Mouse (Mus musculus): Measurements from ENCODE around the gene Scn2b. TPM values are rescaled to one million over a fixed set of nuclear protein-coding genes. Genes with fewer than 3 reads are reported as not detected.

The Scn2b gene
- polyA plus RNA-seq, 1 experiment from 2014 or later: 2.3 TPM

DNA sequence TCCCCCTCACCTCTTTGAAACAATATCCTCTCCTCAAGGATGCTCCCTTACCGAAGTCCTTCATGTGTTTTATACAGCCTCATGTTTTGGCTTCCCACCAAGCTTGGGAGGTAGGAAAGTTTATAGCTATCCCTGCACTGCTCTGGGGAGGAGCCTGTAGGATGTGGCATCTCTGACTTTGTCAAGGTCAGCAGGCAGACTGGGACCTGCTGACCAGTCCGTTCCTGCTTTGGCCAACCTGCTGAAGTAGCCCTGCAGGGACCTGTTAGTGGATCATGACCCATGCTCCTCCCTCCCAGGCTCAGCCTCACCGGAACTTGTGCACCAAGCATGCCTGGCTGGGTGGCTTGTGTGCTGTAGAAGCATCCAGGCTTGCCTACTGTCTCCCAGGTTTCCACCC is 25.1 kb downstream of the Scn2b start:
- no peaks in the 10 kb centered on the region for H3K9me3 ChIP-seq (replicated peaks; ENCODE audit: control insufficient read depth, low read length)
- peaks cover 14% of the 10 kb centered on the region for H3K4me1 ChIP-seq (ENCODE audit: control insufficient read depth, insufficient read depth, low read length)
- no peak overlapping the region for H3K4me3 ChIP-seq (ENCODE audit: low read length)
- H3K36me3 ChIP-seq (ENCODE audit: control insufficient read depth, insufficient read depth): no peaks in the 10 kb centered on the region
- 34% methylated on average over 3 of the region's 3 CpGs for WGBS
- peaks cover 62% of the 10 kb centered on the region for H3K27me3 ChIP-seq (ENCODE audit: control insufficient read depth, insufficient read depth, low read length)
- no peak overlapping the region for H3K27ac ChIP-seq (ENCODE audit: low read length)
- no peak for ATAC-seq (replicated peaks; ENCODE audit: extremely low read depth, insufficient read depth, low FRiP score)
- no peak overlapping the region for H3K9ac ChIP-seq (ENCODE audit: low read length)
- no peak overlapping the region for H3K4me2 ChIP-seq (ENCODE audit: low read depth, low read length)

DNA sequence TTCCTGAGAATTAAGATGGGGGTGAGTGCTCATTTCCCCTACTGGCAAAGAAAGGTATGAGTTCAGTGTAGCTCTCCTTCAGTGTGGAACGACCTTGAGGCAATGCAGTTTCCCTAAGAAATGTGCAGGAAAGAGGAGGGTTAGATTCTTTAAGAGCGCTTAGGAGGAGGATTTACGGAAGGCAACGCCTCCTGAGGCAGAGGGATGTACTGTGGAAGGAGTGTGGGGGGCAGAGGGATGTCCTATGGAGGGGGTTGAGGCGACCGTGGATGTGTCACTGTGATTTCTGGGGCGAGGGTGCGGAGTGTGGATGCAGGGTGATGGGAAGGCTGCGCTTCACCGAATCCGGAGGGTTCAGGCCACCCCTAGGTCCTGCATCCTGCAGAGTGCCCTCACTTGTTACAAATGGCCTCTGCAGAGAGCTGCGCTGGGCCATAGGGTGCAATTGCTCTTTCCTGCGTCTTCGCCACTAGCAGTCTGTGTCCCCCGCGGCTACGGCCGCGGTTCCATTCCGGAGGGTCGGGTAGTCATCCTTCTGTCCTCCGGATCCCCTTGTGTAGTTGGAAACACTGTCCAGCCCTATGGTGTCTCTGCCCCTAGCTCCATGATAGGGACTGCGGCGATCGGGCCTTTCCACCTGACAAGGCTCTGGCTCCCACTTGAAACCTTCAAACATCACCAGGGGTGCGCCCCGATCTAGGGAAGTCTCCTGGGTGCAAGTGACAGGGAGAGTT is 28.1 kb downstream of the Scn2b start:
- peaks cover 5% of the 10 kb centered on the region for H3K4me1 ChIP-seq (ENCODE audit: control insufficient read depth, insufficient read depth, low read length)
- H3K27me3 ChIP-seq (ENCODE audit: control insufficient read depth, insufficient read depth, low read length): peaks cover 53% of the 10 kb centered on the region
- no peak; the same call in 1 of the 2 replicates for ATAC-seq (replicated peaks; ENCODE audit: extremely low read depth, insufficient read depth, low FRiP score)

GRCm38 (mm10) chr9:45146267-45146597 is 28.6 kb downstream of the Scn2b start:
- peak overlapping the region; percentile 29; the same call in 1 of the 2 replicates for H3K9ac ChIP-seq (ENCODE audit: low read length)
- no peak; the same call in 1 of the 2 replicates for ATAC-seq (replicated peaks; ENCODE audit: extremely low read depth, insufficient read depth, low FRiP score)
- H3K27me3 ChIP-seq (ENCODE audit: control insufficient read depth, insufficient read depth, low read length): peaks cover 50% of the 10 kb centered on the region

More for the DNA sequence above, 28.1 kb downstream of the Scn2b start:
- H3K9ac ChIP-seq (ENCODE audit: low read length): peak overlapping the region; percentile 29; the same call in 1 of the 2 replicates
- H3K27ac ChIP-seq (ENCODE audit: low read length): no peak overlapping the region
- no peaks in the 10 kb centered on the region for H3K9me3 ChIP-seq (replicated peaks; ENCODE audit: control insufficient read depth, low read length)
- peak overlapping the region; percentile 81 for H3K4me2 ChIP-seq (ENCODE audit: low read depth, low read length)
- H3K36me3 ChIP-seq (ENCODE audit: control insufficient read depth, insufficient read depth): no peaks in the 10 kb centered on the region
- peak overlapping the region; percentile 48 for H3K4me3 ChIP-seq (ENCODE audit: low read length)
- 4% methylated on average over 27 of the region's 27 CpGs for WGBS

DNA sequence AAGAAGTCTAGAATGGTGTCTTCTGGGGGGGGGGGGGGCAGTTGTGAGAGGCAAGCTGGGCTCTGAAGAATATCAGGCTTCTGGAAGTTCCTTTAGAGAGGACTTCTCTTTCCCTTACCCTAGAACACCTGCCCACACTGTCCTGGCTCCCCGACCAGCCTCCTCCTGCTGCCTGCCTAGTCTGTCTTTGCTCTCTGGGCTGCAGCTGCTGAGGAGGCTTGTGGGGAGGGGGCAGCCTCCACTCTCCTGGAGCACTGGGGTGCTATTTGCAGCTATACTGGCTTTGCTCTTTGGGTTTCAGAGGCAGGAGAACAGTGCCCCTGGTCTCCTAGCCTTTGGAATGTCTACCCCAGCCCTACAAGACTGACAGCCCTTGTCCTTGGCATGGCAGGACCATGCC is 33.4 kb downstream of the Scn2b start:
- Histone ChIP-seq H3K4me1 (ENCODE audit: control insufficient read depth, insufficient read depth, low read length) (peaks cover 2% of the 10 kb centered on the region), H3K27ac (ENCODE audit: low read length) (no peak overlapping the region), H3K4me2 (ENCODE audit: low read depth, low read length) (no peak overlapping the region), H3K9me3 (replicated peaks; ENCODE audit: control insufficient read depth, low read length) (no peaks in the 10 kb centered on the region), H3K36me3 (ENCODE audit: control insufficient read depth, insufficient read depth) (no peaks in the 10 kb centered on the region), H3K4me3 (ENCODE audit: low read length) (no peak overlapping the region), H3K9ac (ENCODE audit: low read length) (no peak overlapping the region), H3K27me3 (ENCODE audit: control insufficient read depth, insufficient read depth, low read length) (peaks cover 29% of the 10 kb centered on the region)
- 60% methylated on average over 1 of the region's 1 CpGs for WGBS
- ATAC-seq (replicated peaks; ENCODE audit: extremely low read depth, insufficient read depth, low FRiP score): no peak

More at GRCm38 (mm10) chr9:45146267-45146597, 28.6 kb downstream of the Scn2b start:
- Histone ChIP-seq H3K4me2 (ENCODE audit: low read depth, low read length) (peak overlapping the region; percentile 81), H3K4me3 (ENCODE audit: low read length) (peak overlapping the region; percentile 48), H3K36me3 (ENCODE audit: control insufficient read depth, insufficient read depth) (no peaks in the 10 kb centered on the region), H3K27ac (ENCODE audit: low read length) (no peak overlapping the region), H3K4me1 (ENCODE audit: control insufficient read depth, insufficient read depth, low read length) (peaks cover 5% of the 10 kb centered on the region), H3K9me3 (replicated peaks; ENCODE audit: control insufficient read depth, low read length) (no peaks in the 10 kb centered on the region)
- WGBS: 0% methylated on average over 5 of the region's 5 CpGs

DNA sequence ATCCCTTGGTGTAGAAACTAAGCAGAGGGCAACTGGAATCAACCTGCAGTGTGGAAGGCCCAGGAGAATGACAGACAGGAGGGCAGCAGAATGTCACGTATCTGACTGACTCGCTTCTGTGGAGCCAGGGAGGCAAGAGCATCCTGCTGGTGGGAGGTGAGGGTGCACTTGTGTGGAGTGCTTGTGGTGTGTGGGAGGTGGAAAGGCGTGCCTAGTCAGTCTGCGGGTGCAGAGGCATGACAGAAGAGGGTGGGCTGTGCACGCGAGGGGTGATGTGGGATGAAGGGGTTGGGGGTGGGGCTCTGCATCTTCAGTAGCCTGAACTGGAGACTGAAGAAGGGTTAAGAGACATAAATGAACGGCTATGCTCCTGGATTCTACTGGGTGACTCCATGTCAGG is 35.8 kb downstream of the Scn2b start:
- WGBS: 49% methylated on average over 7 of the region's 7 CpGs
- H3K4me1 ChIP-seq (ENCODE audit: control insufficient read depth, insufficient read depth, low read length): no peaks in the 10 kb centered on the region
- no peak overlapping the region for H3K4me2 ChIP-seq (ENCODE audit: low read depth, low read length)
- H3K4me3 ChIP-seq (ENCODE audit: low read length): no peak overlapping the region
- no peak for ATAC-seq (replicated peaks; ENCODE audit: extremely low read depth, insufficient read depth, low FRiP score)
- H3K27ac ChIP-seq (ENCODE audit: low read length): no peak overlapping the region
- H3K9ac ChIP-seq (ENCODE audit: low read length): no peak overlapping the region
- H3K36me3 ChIP-seq (ENCODE audit: control insufficient read depth, insufficient read depth): no peaks in the 10 kb centered on the region
- no peaks in the 10 kb centered on the region for H3K9me3 ChIP-seq (replicated peaks; ENCODE audit: control insufficient read depth, low read length)
- peaks cover 10% of the 10 kb centered on the region; the same call in 1 of the 2 replicates for H3K27me3 ChIP-seq (ENCODE audit: control insufficient read depth, insufficient read depth, low read length)

DNA sequence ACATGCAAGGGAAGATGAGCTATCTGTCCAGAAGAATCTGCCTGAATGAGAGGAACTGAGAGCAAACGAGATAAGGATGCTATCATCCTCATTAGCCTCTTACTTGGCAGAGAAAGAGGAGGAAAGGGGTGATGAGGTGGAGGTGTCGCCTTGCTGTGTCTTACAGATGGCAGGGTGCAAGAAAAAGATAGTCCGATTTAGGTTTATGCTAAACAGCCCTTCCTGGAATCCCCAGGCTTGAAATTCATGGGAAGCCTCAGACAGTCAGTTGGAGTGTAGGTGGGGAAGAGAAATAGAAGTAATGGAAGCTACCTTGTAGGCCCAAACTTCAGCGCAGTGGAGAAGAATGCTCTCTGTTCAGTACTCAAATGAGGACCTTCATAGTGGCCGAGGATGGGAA is 50.3 kb downstream of the Scn2b start:
- 59% methylated on average over 5 of the region's 5 CpGs for WGBS
- Histone ChIP-seq H3K4me2 (ENCODE audit: low read depth, low read length) (no peak overlapping the region), H3K9me3 (replicated peaks; ENCODE audit: control insufficient read depth, low read length) (0 out of 2 replicates have a peak, but pooled peaks cover 2% of the 10 kb centered on the region), H3K9ac (ENCODE audit: low read length) (no peak overlapping the region), H3K36me3 (ENCODE audit: control insufficient read depth, insufficient read depth) (no peaks in the 10 kb centered on the region), H3K4me3 (ENCODE audit: low read length) (no peak overlapping the region), H3K4me1 (ENCODE audit: control insufficient read depth, insufficient read depth, low read length) (no peaks in the 10 kb centered on the region), H3K27ac (ENCODE audit: low read length) (no peak overlapping the region), H3K27me3 (ENCODE audit: control insufficient read depth, insufficient read depth, low read length) (0 out of 2 replicates have a peak, but pooled peaks cover 2% of the 10 kb centered on the region)
- no peak for ATAC-seq (replicated peaks; ENCODE audit: extremely low read depth, insufficient read depth, low FRiP score)

DNA sequence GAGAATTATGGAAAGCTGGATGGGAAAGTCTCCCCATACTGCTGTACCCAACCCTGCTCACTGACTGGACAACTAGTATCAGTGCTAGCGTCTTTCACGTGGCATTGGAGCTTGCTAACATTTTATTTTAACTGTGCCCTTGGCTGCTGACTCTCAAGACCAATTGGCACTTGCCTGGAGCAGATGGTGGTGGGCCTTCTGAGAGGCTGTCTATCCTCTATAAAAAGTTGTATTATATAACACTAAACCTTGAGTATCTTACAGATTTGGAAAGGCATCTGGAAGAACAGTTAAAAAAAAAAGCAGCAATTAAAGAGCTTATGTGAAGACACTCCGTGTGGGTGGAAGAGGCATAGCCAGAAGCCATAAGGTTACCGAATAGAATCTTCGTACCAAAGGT is 52.6 kb downstream of the Scn2b start:
- ATAC-seq (replicated peaks; ENCODE audit: extremely low read depth, insufficient read depth, low FRiP score): no peak
- Histone ChIP-seq H3K36me3 (ENCODE audit: control insufficient read depth, insufficient read depth) (no peaks in the 10 kb centered on the region), H3K27me3 (ENCODE audit: control insufficient read depth, insufficient read depth, low read length) (no peaks in the 10 kb centered on the region), H3K4me1 (ENCODE audit: control insufficient read depth, insufficient read depth, low read length) (no peaks in the 10 kb centered on the region), H3K27ac (ENCODE audit: low read length) (no peak overlapping the region), H3K9ac (ENCODE audit: low read length) (no peak overlapping the region), H3K4me2 (ENCODE audit: low read depth, low read length) (no peak overlapping the region), H3K9me3 (replicated peaks; ENCODE audit: control insufficient read depth, low read length) (0 out of 2 replicates have a peak, but pooled peaks cover 2% of the 10 kb centered on the region), H3K4me3 (ENCODE audit: low read length) (no peak overlapping the region)
- 83% methylated on average over 5 of the region's 5 CpGs for whole genome bisulfite sequencing

GRCm38 (mm10) chr9:45171073-45171610 is 53.6 kb downstream of the Scn2b start:
- H3K9me3 ChIP-seq (replicated peaks; ENCODE audit: control insufficient read depth, low read length): no peaks in the 10 kb centered on the region
- no peaks in the 10 kb centered on the region for H3K4me1 ChIP-seq (ENCODE audit: control insufficient read depth, insufficient read depth, low read length)
- no peak for ATAC-seq (replicated peaks; ENCODE audit: extremely low read depth, insufficient read depth, low FRiP score)
- H3K36me3 ChIP-seq (ENCODE audit: control insufficient read depth, insufficient read depth): no peaks in the 10 kb centered on the region
- H3K27me3 ChIP-seq (ENCODE audit: control insufficient read depth, insufficient read depth, low read length): no peaks in the 10 kb centered on the region
- WGBS: 67% methylated on average over 1 of the region's 1 CpGs
- H3K4me2 ChIP-seq (ENCODE audit: low read depth, low read length): no peak overlapping the region
- no peak overlapping the region for H3K9ac ChIP-seq (ENCODE audit: low read length)
- no peak overlapping the region for H3K27ac ChIP-seq (ENCODE audit: low read length)
- H3K4me3 ChIP-seq (ENCODE audit: low read length): no peak overlapping the region

DNA sequence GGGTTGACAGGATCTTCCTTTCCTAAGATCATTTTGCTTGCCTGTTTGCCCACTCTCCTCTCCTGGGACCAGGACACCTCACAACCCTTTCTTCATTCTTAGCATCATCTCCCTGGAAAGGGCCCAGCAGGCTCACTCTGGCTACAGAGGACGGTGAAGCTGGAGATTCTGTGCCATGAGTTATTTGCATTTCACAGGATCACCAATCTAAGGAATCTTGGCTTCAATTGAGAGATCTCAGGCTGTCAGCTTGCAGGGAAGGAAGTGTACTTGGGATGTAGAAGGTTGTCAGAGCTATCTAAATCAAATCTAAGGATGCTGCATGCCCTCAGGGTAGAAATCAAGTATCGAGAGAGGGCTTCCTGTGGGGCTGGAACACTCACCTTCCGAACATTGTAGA is 55.9 kb downstream of the Scn2b start:
- no peak overlapping the region for H3K9ac ChIP-seq (ENCODE audit: low read length)
- no peak overlapping the region for H3K27ac ChIP-seq (ENCODE audit: low read length)
- H3K4me1 ChIP-seq (ENCODE audit: control insufficient read depth, insufficient read depth, low read length): no peaks in the 10 kb centered on the region
- H3K9me3 ChIP-seq (replicated peaks; ENCODE audit: control insufficient read depth, low read length): no peaks in the 10 kb centered on the region
- no peak overlapping the region for H3K4me3 ChIP-seq (ENCODE audit: low read length)
- H3K27me3 ChIP-seq (ENCODE audit: control insufficient read depth, insufficient read depth, low read length): no peaks in the 10 kb centered on the region
- WGBS: 62% methylated on average over 3 of the region's 3 CpGs
- no peak for ATAC-seq (replicated peaks; ENCODE audit: extremely low read depth, insufficient read depth, low FRiP score)
- H3K36me3 ChIP-seq (ENCODE audit: control insufficient read depth, insufficient read depth): no peaks in the 10 kb centered on the region
- H3K4me2 ChIP-seq (ENCODE audit: low read depth, low read length): no peak overlapping the region
